Mouse (Mus musculus): ENCODE results near the gene Krt17.

DNA sequence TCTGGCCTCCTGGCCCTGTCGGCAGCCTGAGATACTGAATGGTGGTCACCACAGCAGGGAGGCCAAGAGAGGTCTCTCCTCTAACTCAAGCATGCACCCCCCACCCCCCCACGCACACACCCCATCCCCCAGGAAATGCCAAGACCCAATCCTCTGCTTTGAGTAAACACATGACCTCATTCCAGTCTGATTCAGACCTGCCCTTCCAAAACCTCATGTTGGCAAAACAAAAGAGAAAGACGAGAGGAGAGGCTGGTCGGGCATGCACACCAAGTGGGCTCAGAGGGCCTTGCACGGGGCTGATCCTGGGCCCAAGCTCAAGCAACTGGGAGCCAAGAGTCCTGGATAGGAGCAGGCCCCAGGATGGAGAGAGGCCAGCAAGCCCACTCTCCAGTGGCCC, 29.4 kb upstream of the Krt17 start:
- TF ChIP-seq CTCF (IDR thresholded peaks at IDR 0.05; ENCODE audit: low read depth) (no peak), EP300 (IDR thresholded peaks at IDR 0.05; ENCODE audit: low read depth) (no peak)

Data from heart, postnatal 0 days (tissue).